Mouse (Mus musculus) liver, embryonic 14.5 days (tissue): Measurements from ENCODE around the gene Vmn2r3. TPM values are rescaled to one million over a fixed set of nuclear protein-coding genes. Genes with fewer than 3 reads are reported as not detected.
"Not testable (repeated sequence)": the region's sequence is repeated elsewhere in the genome, so short reads cannot be mapped to it uniquely, and the experiment has no call there.

Experiments used
- ATAC-seq: fragments of 200-750 bp; cut with Nextera tagmentation; 2 replicates; pipeline ENCODE4 v1.8.0; 2017; ENCODE audit warnings: moderate number of reproducible peaks, mild to moderate bottlenecking, moderate library complexity; ENCODE audit not compliant: insufficient read depth
- DNase-seq, 3 experiments: peaks; one replicate each; pipeline ENCODE4 v3.0.0-alpha.2; 2012 to 2013; ENCODE audit warnings: low read depth in 3 of 3, low spot score in 3 of 3
- H3K27ac ChIP-seq: fragments of 300-500 bp; sonication (generic); 2 replicates; pipeline ENCODE4 v1.5.1; 2014; ENCODE audit warnings: moderate library complexity, mild to moderate bottlenecking, control low read depth, inconsistent platforms
- H3K27me3 ChIP-seq: fragments of 300-500 bp; sonication (generic); 2 replicates; pipeline ENCODE4 v1.6.1; 2014; ENCODE audit warnings: mild to moderate bottlenecking, low read length, moderate library complexity; ENCODE audit not compliant: control insufficient read depth, insufficient read depth
- H3K36me3 ChIP-seq: fragments of 300-500 bp; sonication (generic); replicated peaks from 2 replicates; pipeline ENCODE4 v1.6.1; 2014; ENCODE audit warnings: low read depth; ENCODE audit not compliant: control insufficient read depth, insufficient read depth
- H3K4me1 ChIP-seq, 2 experiments: fragments of 200-500 bp in 1 of 2; fragments of 300-500 bp in 1 of 2; sonication (generic) in 1 of 2; replicated peaks; 2 replicates each; pipeline ENCODE4 v1.6.1; 2012 to 2014; ENCODE audit warnings: antibody characterized with exemption in 1 of 2, inconsistent platforms in 1 of 2, low read length in 1 of 2; ENCODE audit not compliant: control insufficient read depth in 2 of 2, insufficient read depth in 2 of 2
- H3K4me2 ChIP-seq: fragments of 300-500 bp; sonication (generic); 2 replicates; pipeline ENCODE4 v1.6.1; 2014; ENCODE audit warnings: low read depth, mild to moderate bottlenecking, control low read depth, moderate library complexity
- H3K4me3 ChIP-seq, 2 experiments: fragments of 200-500 bp in 1 of 2; fragments of 300-500 bp in 1 of 2; sonication (generic) in 1 of 2; 2 replicates each; pipeline ENCODE4 v1.5.1; 2012 to 2014; ENCODE audit warnings: low read depth in 2 of 2, low read length in 2 of 2, mild to moderate bottlenecking in 2 of 2, control low read depth in 1 of 2, inconsistent platforms in 1 of 2, moderate library complexity in 1 of 2; ENCODE audit not compliant: insufficient read depth in 1 of 2
- H3K9ac ChIP-seq: fragments of 300-500 bp; sonication (generic); replicated peaks from 2 replicates; pipeline ENCODE4 v1.6.1; 2014; ENCODE audit warnings: mild to moderate bottlenecking, control low read depth, moderate library complexity
- H3K9me3 ChIP-seq: fragments of 300-500 bp; sonication (generic); 2 replicates; pipeline ENCODE4 v1.6.1; 2016; ENCODE audit warnings: low read length, mixed read lengths; ENCODE audit not compliant: control insufficient read depth
- CTCF ChIP-seq: IDR thresholded peaks from 2 replicates; pipeline ENCODE4 v1.5.1; 2016; ENCODE audit warnings: antibody characterized with exemption, low read depth, control low read depth
- EP300 ChIP-seq: IDR thresholded peaks from 2 replicates; pipeline ENCODE4 v1.6.1; 2016; ENCODE audit warnings: antibody characterized with exemption, low read depth
- WGBS: fragments of 180-500 bp; shearing (Covaris S2); extraction: QIAGEN DNeasy Blood & Tissue Kit; methylation state at CpG from one replicate; pipeline ENCODE4 v1.1.7; 2014; ENCODE audit not compliant: insufficient replicate concordance; 5-methylcytosine and 5-hydroxymethylcytosine counted together
- polyA plus RNA-seq, 2 experiments: library from polyadenylated mRNA; depleted of rRNA in 1 of 2; stranded (reverse) in 1 of 2; unstranded in 1 of 2; fragments of >200 nt; fragmentation: Nextera tagmentation in 1 of 2; extraction: Ambion mirVana in 1 of 2; gene quantifications; 2 replicates each; pipeline versions ENCODE4 v1.2.1 to v1.2.3; 2012 to 2014

Vmn2r3 gene
- polyA plus RNA-seq (2012; rRNA removed) (not detected in 2 replicates), polyA plus RNA-seq (2014; fragmentation: Nextera tagmentation; extraction: Ambion mirVana) (not detected in 2 replicates)

- no peak for DNase-seq
- WGBS, result 74% methylated on average over 1 of the region's 1 CpGs
Observed at GRCm38 (mm10) chr3:64289609-64290008, at the start of gene Vmn2r3. Gene Vmn2r3, minus strand, starts transcription at chr3:64289709.

DNA sequence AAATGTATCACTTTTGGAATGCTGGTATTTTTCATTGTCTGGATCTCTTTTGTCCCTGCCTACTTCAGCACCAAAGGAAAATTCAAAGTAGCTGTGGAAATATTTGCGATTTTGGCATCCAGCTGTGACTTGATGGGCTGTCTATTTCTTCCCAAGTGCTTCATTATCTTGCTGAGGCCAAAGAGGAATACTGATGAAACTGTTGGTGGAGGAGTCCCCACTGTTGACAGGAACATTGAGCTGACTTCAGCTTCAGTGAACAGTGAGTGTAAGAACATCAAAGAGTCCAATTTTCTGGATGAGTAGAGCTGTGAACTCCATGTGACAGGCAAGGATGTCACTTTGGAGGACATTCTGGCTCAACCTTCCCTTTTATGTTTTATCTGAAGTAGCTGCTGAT is 43.0 kb upstream of the Vmn2r3 start:
- WGBS, result 30% methylated on average over 1 of the region's 1 CpGs
- ATAC-seq (no peak), DNase-seq (no peak)
- H3K9ac ChIP-seq, result no peak overlapping the region
- H3K4me1 ChIP-seq, result no peaks in the 10 kb centered on the region
- H3K9me3 ChIP-seq, result no peaks in the 10 kb centered on the region
- no peaks in the 10 kb centered on the region for H3K27me3 ChIP-seq
- no peak for TF ChIP-seq CTCF
- H3K36me3 ChIP-seq, result no peaks in the 10 kb centered on the region
- no peak overlapping the region for H3K4me2 ChIP-seq
- H3K27ac ChIP-seq, result no peak overlapping the region
- H3K4me3 ChIP-seq, result no peak overlapping the region

More at GRCm38 (mm10) chr3:64289609-64290008, at the start of gene Vmn2r3:
- H3K9ac ChIP-seq, result no peak within 1 kb of the TSS
- no peak within 1 kb of the TSS for H3K4me3 ChIP-seq
- H3K4me1 ChIP-seq, result no peaks in the 10 kb centered on the region
- no peak within 1 kb of the TSS for H3K27ac ChIP-seq
- TF ChIP-seq CTCF, result no peak
- no peak for TF ChIP-seq EP300
- H3K4me2 ChIP-seq, result no peak within 1 kb of the TSS
- no peak for ATAC-seq
- H3K36me3 ChIP-seq, result no peaks in the 10 kb centered on the region
- no peaks in the 10 kb centered on the region for H3K27me3 ChIP-seq
- H3K9me3 ChIP-seq, result no peaks in the 10 kb centered on the region

DNA sequence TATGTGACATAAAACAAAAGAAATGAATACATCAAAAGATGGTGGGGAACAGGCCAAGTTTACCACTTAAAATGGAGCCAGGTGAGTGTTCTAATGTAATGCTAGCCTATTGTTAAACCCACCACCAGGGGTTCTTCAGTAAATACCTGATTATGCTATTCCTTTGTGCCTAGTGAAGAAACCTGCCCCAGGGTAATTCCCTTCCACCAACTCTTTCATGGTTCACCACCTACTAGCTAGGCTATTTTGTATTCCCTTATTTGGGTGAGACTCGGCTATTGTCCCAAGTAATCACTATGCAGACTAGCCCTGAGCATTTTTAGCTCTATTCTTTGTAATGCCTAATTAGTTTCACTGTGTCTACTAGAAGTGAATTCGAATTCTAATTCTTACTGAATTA is 32.3 kb upstream of the Vmn2r3 start:
- Histone ChIP-seq H3K4me1 (no peaks in the 10 kb centered on the region), H3K27me3 (no peaks in the 10 kb centered on the region), H3K4me2 (no peak overlapping the region), H3K9ac (no peak overlapping the region), H3K36me3 (no peaks in the 10 kb centered on the region), H3K4me3 (no peak overlapping the region), H3K9me3 (no peaks in the 10 kb centered on the region), H3K27ac (no peak overlapping the region)
- no peak for ATAC-seq
- 47% methylated on average over 2 of the region's 2 CpGs for WGBS
- no peak for DNase-seq
- TF ChIP-seq CTCF, result no peak
- no peak for TF ChIP-seq EP300

DNA sequence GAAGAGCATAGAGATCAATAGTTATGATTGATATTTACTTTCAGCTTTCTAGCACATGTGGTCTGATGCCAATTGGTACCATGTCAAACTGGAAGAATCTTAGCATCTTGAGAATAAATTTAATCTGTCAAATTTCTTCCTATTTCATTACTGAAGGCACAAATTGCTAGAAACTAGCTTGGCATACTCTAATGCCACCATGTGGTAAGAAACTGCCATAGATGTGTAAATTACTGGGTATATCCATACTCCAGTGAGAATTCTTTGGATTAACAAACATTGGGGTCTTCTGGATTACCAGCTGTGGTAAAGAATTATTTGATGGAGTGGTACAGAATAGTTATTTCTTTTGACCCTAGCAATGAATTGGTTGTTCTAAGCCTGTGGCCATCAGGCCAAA is 17.3 kb upstream of the Vmn2r3 start:
- no peaks in the 10 kb centered on the region for H3K4me1 ChIP-seq
- H3K27ac ChIP-seq, result no peak overlapping the region
- no peak overlapping the region for H3K9ac ChIP-seq
- H3K4me3 ChIP-seq, result no peak overlapping the region
- TF ChIP-seq CTCF (no peak), EP300 (no peak)
- H3K9me3 ChIP-seq, result no peaks in the 10 kb centered on the region
- no peaks in the 10 kb centered on the region for H3K27me3 ChIP-seq
- no peak overlapping the region for H3K4me2 ChIP-seq
- no peaks in the 10 kb centered on the region for H3K36me3 ChIP-seq
- no peak for ATAC-seq
- DNase-seq, result no peak

DNA sequence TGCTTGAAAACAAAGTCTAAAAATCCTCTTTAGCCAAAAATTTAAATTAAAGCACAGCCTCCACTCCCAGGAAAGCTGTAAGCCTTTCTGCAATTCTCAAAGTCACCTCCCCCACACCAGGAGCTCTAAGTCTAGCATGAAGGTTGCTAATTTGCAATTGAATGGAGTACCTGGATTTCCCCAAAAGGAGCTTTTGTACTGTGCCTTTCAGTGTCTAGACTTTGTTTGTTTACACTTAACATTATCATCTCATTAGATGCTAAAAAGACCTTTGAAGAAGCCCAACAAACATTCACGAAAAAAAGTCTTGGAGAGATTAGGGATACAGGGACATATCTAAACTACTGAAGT is 23.8 kb downstream of the Vmn2r3 start:
- no peaks in the 10 kb centered on the region for H3K27me3 ChIP-seq
- no peak overlapping the region for H3K4me2 ChIP-seq
- DNase-seq, result no peak
- ATAC-seq, result no peak
- H3K27ac ChIP-seq, result no peak overlapping the region
- no peaks in the 10 kb centered on the region for H3K36me3 ChIP-seq
- no peaks in the 10 kb centered on the region for H3K4me1 ChIP-seq
- TF ChIP-seq CTCF (no peak), EP300 (no peak)
- H3K9me3 ChIP-seq, result no peaks in the 10 kb centered on the region
- H3K4me3 ChIP-seq, result no peak overlapping the region
- WGBS, result 19% methylated on average over 1 of the region's 1 CpGs
- no peak overlapping the region for H3K9ac ChIP-seq

DNA sequence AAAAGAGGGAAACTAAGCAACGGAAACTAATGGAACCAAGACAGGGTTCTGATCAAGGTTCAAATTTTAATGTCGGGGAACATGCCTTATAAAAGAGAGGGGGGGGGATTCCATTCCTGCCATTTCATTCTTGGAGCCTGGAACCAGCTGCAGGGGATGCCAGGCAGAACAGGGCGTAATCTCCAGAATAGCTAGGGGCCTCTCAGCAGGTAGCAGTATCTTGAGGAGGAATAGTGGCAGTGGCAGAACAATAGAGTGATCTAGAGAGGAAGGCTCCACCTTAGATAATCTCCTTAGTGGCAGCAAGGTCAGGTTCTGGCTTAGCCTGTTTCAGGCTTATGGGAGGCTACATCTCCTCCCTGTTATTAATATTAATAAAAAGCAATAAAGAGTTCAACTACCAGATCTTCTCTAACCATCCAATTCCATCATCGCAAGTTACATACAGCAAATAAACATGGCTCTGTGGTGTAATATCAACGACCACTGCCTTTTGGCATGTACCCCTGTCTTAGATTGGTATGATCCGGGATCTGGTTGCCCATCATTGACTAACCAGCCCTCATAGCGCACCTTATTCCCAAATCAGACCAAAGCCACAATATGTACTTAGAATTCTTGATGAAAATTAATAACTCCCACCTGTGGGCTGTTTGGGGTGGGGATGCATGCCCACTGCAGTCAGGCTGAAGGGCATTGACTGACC is 24.3 kb downstream of the Vmn2r3 start:
- not testable (repeated sequence) for H3K4me2 ChIP-seq, H3K36me3 ChIP-seq, H3K4me1 ChIP-seq, H3K9me3 ChIP-seq, ATAC-seq, H3K27ac ChIP-seq, H3K27me3 ChIP-seq, H3K4me3 ChIP-seq, DNase-seq, H3K9ac ChIP-seq
- 39% methylated on average over 7 of the region's 7 CpGs for WGBS
